Mouse (Mus musculus): ENCODE measurements around the gene Sync. TPM values are rescaled to one million over a fixed set of nuclear protein-coding genes. Genes with fewer than 3 reads are reported as not detected.

The Sync gene
- 1.7 and 1.9 TPM in 2 replicates for polyA plus RNA-seq (2016; fragmentation: Nextera tagmentation; extraction: Ambion mirVana)

DNA sequence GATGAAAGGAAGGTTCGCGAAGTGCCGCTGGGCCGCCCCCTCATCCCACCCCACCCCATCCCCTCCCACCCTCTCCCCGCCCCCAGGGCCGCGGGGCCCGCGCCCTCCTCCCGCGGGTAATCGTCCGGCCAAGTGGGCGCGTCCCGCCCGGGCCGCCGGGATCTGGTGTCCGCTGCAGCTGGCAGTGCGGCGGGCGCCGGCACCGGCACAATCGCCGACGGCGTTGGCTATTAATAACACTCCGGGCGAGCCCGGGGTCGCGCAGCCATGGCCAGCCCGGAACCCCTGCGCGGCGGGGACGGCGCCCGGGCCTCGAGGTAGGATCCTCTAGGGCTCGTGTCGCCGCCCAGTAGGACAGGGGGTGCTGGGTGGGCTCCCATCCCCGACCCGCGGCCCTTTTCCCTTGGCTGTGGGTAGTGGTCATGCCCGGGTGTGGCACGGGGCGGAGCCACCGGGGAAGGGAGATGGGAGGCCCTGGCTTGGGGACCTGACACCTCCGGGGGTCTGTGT, at the start of gene Sync:
Gene Sync, plus strand, starts transcription at position 146 of the 510 bp plus-strand sequence.
- H3K4me1 ChIP-seq = peaks cover 13% of the 10 kb centered on the region
- no peaks in the 10 kb centered on the region for H3K9me3 ChIP-seq
- 1% methylated on average over 46 of the region's 53 CpGs for WGBS
- H3K36me3 ChIP-seq = no peaks in the 10 kb centered on the region
- peak; percentile 37; the same call in 1 of the 2 replicates for ATAC-seq (ENCODE audit: low FRiP score, low read depth)
- H3K27me3 ChIP-seq (replicated peaks) = peaks cover 22% of the 10 kb centered on the region
- peak within 1 kb of the TSS; percentile 97 for H3K4me2 ChIP-seq (replicated peaks)
- no peak within 1 kb of the TSS for H3K27ac ChIP-seq
- H3K9ac ChIP-seq = peak within 1 kb of the TSS; percentile 57
- H3K4me3 ChIP-seq = peak within 1 kb of the TSS; percentile 45

DNA sequence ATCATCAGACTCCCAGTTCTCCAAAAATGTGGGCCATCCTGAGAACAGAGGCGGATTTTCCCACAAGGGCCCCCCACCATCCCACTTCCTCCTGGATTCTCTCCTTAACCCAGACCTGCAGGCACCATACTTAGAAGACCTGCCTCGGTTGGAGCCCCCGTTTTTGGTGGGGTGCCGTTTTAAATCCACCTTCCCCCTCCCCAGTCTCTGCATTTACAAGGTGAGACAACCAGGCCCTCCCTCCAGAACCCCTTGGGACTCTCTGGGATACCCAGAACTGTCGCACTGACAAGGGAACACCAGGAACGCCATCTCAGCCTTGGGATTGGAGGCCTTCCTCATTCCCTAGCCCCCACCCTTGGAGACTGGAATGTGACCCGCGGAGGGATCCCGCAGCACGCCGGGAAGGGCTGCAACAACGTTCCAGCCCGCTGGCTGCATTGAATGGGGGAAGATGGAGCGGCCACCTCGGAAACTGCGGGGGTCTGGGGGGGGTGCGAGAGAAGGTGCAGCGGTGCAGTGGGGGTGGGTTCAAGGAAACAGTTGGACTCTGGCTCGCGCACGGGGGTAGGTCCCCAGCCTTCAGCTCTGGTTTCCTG, 49.5 kb upstream of the Sync start:
- H3K9ac ChIP-seq = peak overlapping the region; percentile 83
- H3K9me3 ChIP-seq = no peaks in the 10 kb centered on the region
- no peaks in the 10 kb centered on the region for H3K27me3 ChIP-seq (replicated peaks)
- 7% methylated on average over 21 of the region's 21 CpGs for WGBS
- peak overlapping the region; percentile 96 for H3K4me2 ChIP-seq (replicated peaks)
- no peaks in the 10 kb centered on the region for H3K36me3 ChIP-seq
- H3K27ac ChIP-seq = no peak overlapping the region
- 0 out of 2 replicates have a peak, but pooled peaks have one; percentile 16 for ATAC-seq (ENCODE audit: low FRiP score, low read depth)
- H3K4me1 ChIP-seq = peaks cover 45% of the 10 kb centered on the region
- peak overlapping the region; percentile 80 for H3K4me3 ChIP-seq

DNA sequence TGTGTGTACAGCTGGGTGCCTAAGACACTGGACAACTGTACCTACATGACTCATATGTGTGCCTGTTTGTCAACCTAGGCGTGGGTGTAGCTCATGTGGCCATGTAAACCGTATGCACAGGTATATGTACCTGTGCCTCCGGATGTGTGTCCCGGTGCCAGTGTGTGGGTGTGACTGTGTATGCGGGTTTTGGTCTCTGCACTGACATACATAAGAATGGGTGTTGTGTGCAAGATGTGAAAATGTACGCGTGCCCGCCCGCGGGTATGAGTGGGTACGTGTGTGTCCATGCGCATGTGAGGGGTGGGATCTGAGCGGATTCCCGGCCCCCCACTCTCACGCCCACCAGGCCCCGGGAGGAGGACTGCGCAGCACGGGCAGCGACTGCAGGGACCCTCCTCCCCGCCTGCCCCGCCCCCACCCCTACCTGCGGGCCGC, 48.8 kb upstream of the Sync start:
- peak; percentile 70 for ATAC-seq (ENCODE audit: low FRiP score, low read depth)
- Histone ChIP-seq H3K36me3 (no peaks in the 10 kb centered on the region), H3K27me3 (replicated peaks) (no peaks in the 10 kb centered on the region), H3K9ac (peak overlapping the region; percentile 83), H3K9me3 (no peaks in the 10 kb centered on the region), H3K4me3 (peak overlapping the region; percentile 80), H3K27ac (no peak overlapping the region), H3K4me1 (peaks cover 45% of the 10 kb centered on the region), H3K4me2 (replicated peaks) (peak overlapping the region; percentile 96)
- WGBS = 0% methylated on average over 23 of the region's 23 CpGs

DNA sequence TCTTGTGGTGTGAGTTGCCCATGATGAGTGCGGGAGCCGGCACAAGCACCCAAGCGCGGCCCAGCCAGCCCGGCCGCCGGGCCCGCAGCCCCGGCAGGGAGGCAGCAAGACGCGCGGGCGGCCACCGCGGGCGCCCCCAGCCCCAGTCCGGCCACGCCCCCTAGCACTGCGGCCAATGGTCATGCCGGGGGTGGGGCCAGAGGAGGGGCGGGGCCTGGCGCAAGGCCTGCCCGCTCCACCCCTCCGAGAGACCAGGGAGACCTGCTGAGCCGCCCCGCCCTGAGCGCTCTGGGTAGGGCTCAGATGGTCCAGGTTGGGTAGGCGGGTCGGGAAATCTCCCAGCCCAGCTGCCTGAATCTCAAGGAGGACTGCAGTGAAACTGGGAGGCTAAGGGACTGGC, 48.3 kb upstream of the Sync start:
- Histone ChIP-seq H3K27me3 (replicated peaks) (no peaks in the 10 kb centered on the region), H3K9me3 (no peaks in the 10 kb centered on the region), H3K4me2 (replicated peaks) (peak overlapping the region; percentile 96), H3K9ac (peak overlapping the region; percentile 83), H3K4me3 (peak overlapping the region; percentile 80), H3K4me1 (peaks cover 45% of the 10 kb centered on the region), H3K27ac (no peak overlapping the region), H3K36me3 (no peaks in the 10 kb centered on the region)
- WGBS = 2% methylated on average over 27 of the region's 29 CpGs
- ATAC-seq (ENCODE audit: low FRiP score, low read depth) = peak; percentile 89

DNA sequence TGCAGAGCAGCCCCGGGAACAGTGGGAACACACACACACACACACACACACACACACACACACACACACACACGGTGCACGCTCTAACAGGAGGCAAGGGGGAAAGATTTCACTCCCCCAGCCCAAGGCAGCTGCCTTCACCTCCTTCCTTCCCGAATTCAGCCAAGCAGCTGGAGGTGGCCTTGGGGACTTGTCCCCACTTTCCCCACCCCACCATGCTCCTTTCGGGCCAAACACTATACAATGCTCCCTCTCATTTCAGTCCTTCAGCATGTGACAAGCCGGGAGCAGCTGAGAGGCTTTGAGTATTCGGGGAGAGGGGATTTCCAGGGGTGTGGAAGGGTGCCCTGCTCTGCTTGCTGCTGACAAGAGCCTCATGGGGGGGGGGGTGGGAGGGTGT, 45.5 kb upstream of the Sync start:
- peaks cover 41% of the 10 kb centered on the region for H3K4me1 ChIP-seq
- H3K27me3 ChIP-seq (replicated peaks) = peaks cover 16% of the 10 kb centered on the region
- no peak overlapping the region for H3K4me2 ChIP-seq (replicated peaks)
- WGBS = 28% methylated on average over 7 of the region's 7 CpGs
- no peaks in the 10 kb centered on the region for H3K9me3 ChIP-seq
- no peaks in the 10 kb centered on the region for H3K36me3 ChIP-seq
- no peak overlapping the region for H3K27ac ChIP-seq
- no peak for ATAC-seq (ENCODE audit: low FRiP score, low read depth)
- H3K4me3 ChIP-seq = no peak overlapping the region
- no peak overlapping the region for H3K9ac ChIP-seq

DNA sequence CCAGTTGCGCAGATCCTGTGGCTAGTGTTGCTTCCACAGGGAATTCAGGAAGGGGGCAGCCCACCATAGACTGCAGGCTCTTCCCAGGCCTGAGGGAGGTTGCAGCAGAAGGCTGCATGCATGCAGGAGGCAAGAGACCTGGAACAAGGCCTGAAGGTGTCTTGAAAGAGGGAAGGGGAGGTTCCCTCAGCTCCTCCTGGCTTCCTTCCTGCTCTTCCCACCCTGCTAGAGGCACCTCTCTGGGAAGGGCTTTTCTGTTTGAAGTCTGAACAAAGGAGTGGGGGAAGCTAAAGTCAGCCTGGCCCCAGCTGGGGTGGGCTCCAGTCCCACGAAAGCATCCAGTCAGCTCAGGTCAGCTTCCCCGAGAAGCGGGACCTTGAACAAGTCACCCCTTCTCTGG, 45.1 kb upstream of the Sync start:
- H3K9ac ChIP-seq = peak overlapping the region; percentile 17; the same call in 1 of the 2 replicates
- 36% methylated on average over 4 of the region's 4 CpGs for WGBS

DNA sequence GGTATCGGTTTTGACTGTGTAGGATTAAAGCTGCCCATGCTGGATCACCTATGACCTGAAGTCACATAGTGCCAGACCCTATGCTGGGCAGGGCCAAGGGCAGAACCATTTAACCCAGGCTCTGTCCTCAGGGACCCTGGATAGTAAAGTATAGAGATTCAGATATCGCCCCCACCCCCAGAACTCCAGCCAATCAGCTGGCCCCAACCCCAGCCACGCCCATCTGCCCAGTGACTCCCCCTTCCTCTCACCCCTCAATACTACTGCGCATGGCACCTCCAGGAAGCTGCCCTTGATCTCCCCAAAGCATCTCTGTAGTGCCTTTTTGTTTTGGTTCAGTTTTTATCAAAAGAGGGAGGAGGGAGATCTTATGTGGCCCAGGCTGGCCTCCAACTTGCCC, 44.7 kb upstream of the Sync start:
- H3K36me3 ChIP-seq = no peaks in the 10 kb centered on the region
- no peak overlapping the region for H3K27ac ChIP-seq
- no peak overlapping the region for H3K9ac ChIP-seq
- H3K9me3 ChIP-seq = no peaks in the 10 kb centered on the region
- peaks cover 25% of the 10 kb centered on the region for H3K27me3 ChIP-seq (replicated peaks)
- no peak for ATAC-seq (ENCODE audit: low FRiP score, low read depth)
- no peak overlapping the region for H3K4me3 ChIP-seq
- WGBS = 20% methylated on average over 4 of the region's 4 CpGs
- peaks cover 34% of the 10 kb centered on the region for H3K4me1 ChIP-seq
- no peak overlapping the region for H3K4me2 ChIP-seq (replicated peaks)

More for the DNA sequence above, 45.1 kb upstream of the Sync start:
- Histone ChIP-seq H3K4me1 (peaks cover 37% of the 10 kb centered on the region), H3K4me2 (replicated peaks) (no peak overlapping the region), H3K27me3 (replicated peaks) (peaks cover 21% of the 10 kb centered on the region), H3K9me3 (no peaks in the 10 kb centered on the region), H3K27ac (no peak overlapping the region), H3K36me3 (no peaks in the 10 kb centered on the region), H3K4me3 (no peak overlapping the region)
- ATAC-seq (ENCODE audit: low FRiP score, low read depth) = no peak

DNA sequence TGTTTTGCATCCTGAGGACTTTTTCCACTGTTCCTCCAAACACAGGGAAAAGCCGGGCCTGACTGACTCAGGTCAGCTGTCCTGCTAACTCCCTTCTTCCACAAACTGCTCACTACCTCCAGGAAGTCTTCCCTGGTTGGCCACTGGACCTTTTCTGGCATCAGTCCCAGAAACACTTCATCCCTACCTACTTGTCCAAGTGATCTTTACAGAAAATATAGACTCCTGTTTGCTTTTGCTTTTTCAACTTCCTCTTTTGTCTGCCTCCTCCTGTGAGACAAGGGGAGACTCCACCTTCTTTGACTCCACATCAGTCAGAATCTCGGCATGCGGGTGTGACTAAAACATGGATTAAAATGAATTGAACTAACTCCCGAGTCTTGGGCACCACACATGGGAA, 42.6 kb upstream of the Sync start:
- peaks cover 43% of the 10 kb centered on the region for H3K27me3 ChIP-seq (replicated peaks)
- peaks cover 35% of the 10 kb centered on the region for H3K4me1 ChIP-seq
- H3K9ac ChIP-seq = no peak overlapping the region
- no peak overlapping the region for H3K4me2 ChIP-seq (replicated peaks)
- H3K9me3 ChIP-seq = no peaks in the 10 kb centered on the region
- WGBS = 68% methylated on average over 4 of the region's 4 CpGs
- H3K4me3 ChIP-seq = no peak overlapping the region
- no peak for ATAC-seq (ENCODE audit: low FRiP score, low read depth)
- H3K27ac ChIP-seq = no peak overlapping the region
- no peaks in the 10 kb centered on the region for H3K36me3 ChIP-seq

DNA sequence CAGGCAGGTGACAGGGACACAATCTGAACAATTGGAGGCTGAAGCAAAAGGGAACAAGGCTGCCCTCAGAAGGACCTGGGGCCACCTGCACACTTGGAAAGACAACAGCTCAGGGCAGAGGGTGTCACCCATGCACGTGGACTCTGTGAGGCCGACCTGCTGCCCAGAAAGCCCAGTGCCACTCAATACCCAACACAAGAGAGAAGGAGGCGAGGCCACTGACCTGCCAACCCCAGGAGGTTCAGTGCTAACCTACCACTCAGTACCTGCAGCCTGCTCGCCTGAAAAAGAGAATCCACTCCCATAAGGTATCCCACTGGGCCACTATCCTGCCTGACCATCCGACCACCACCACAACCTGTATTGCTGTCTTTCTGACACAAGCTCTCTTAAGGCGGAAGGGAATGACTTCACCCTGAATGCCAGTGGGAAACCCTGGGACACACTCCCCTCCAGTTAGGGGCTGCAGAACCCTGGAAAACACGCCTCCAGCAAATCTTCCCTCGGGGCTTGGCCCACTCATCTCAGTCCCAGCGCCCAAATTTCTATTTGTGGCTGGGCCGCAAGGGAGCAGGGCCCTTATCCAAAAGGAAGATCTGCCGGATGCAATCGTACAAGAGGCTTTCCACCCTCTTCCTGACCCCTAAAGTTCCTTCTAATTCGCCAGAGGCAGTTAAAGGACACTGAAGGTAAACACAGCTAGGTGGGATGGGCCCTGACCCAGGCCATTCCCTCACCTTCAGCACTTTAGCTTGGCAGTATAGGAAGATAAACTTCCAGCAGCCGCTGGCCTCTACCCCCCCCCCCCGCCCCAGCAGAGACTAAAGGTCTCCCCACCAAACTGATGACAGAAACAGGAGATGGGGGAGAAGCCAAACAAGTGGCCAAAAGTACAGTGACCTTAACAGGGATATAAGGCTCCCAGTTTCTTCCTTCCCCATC, 40.8 kb upstream of the Sync start:
- Histone ChIP-seq H3K9me3 (no peaks in the 10 kb centered on the region), H3K36me3 (no peaks in the 10 kb centered on the region), H3K4me3 (no peak overlapping the region), H3K9ac (no peak overlapping the region), H3K27me3 (replicated peaks) (peaks cover 56% of the 10 kb centered on the region), H3K27ac (no peak overlapping the region), H3K4me2 (replicated peaks) (0 out of 2 replicates have a peak overlapping the region, but pooled peaks have one; percentile 3), H3K4me1 (peaks cover 39% of the 10 kb centered on the region)
- WGBS = 39% methylated on average over 15 of the region's 15 CpGs
- ATAC-seq (ENCODE audit: low FRiP score, low read depth) = no peak

DNA sequence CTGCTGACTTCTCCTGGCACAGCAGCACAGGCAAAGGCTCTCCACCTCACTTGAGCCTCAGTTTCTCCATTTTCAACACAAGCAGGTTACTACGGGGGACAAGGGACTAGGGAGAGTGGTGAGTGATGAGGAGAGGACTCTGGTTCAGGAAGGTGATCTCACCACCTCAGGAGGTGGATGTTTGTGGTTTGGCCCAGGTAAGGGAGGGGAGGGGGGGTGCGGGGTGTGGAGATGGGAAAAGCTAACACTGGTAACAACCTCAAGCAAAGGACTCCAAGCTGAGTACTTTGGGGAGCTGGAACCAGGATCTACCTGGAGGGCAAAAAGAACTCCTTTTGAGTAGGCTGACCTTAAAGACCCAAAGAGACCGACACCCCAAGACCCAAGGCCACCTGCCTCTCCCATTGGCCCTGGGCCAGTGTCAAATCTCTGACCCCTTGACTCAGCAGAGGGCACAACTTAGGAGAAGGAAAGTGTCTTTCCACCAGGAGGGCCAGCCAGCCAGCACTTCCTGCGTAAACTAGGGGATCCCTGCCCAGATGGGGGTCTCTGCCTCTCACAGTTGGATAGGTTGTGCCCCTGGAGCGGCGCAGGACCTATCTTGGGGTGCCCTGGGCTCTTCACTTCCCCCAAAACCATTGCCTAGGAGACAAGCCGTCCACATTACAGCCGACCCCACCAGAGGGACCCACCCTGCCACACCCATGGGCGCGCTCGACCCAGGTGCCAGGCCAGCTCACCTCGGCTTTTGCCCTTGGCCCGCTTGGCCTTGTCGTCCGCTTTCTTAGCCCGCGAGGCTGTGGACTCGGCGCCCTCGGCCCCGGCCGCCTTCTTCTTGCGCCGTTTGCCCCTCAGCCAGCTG, 39.8 kb upstream of the Sync start:
- peak overlapping the region; percentile 69 for H3K9ac ChIP-seq
- H3K27me3 ChIP-seq (replicated peaks) = peaks cover 62% of the 10 kb centered on the region
- H3K4me1 ChIP-seq = peaks cover 32% of the 10 kb centered on the region
- peak overlapping the region; percentile 87 for H3K4me2 ChIP-seq (replicated peaks)
- peak overlapping the region; percentile 52 for H3K4me3 ChIP-seq
- no peak overlapping the region for H3K27ac ChIP-seq
- no peak for ATAC-seq (ENCODE audit: low FRiP score, low read depth)
- WGBS = 11% methylated on average over 24 of the region's 24 CpGs
- H3K36me3 ChIP-seq = no peaks in the 10 kb centered on the region
- no peaks in the 10 kb centered on the region for H3K9me3 ChIP-seq

DNA sequence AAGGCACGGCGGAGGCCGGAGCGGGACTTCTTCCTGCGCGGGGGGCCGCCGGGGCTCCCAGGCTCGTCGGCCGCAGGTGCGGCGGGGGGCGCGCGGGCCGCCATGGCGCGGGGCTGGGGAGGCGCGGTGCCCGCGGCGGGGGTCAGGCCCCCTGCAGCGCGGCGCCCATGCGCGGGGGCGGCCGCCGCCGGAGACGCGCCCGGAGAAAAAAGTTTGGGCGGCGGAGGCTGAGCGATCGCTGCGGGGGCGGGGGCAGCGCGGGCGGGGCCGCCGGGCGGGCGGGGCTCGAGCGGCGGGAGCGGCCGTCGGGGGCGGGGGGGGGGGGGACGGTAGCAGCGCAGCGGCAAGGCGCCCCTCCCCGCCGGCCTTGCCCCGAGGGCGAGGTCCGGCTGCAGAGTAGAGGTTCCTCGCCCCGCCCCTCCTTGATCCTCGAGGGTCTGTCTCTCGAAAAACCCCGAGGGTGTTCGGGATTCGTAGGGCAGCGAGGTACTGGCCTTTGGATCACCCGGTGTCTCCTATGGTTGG, 39.1 kb upstream of the Sync start:
- no peak for ATAC-seq (ENCODE audit: low FRiP score, low read depth)
- no peak overlapping the region for H3K27ac ChIP-seq
- H3K9ac ChIP-seq = peak overlapping the region; percentile 69
- H3K4me3 ChIP-seq = peak overlapping the region; percentile 52
- no peaks in the 10 kb centered on the region for H3K9me3 ChIP-seq
- WGBS = under 1% methylated on average over 37 of the region's 74 CpGs
- no peaks in the 10 kb centered on the region for H3K36me3 ChIP-seq
- peaks cover 62% of the 10 kb centered on the region for H3K27me3 ChIP-seq (replicated peaks)
- peak overlapping the region; percentile 87 for H3K4me2 ChIP-seq (replicated peaks)
- peaks cover 29% of the 10 kb centered on the region for H3K4me1 ChIP-seq
